Mouse (Mus musculus): ENCODE measurements around the gene Tamm41. TPM values are rescaled to one million over a fixed set of nuclear protein-coding genes. Genes with fewer than 3 reads are reported as not detected.

Tamm41 gene
- polyA plus RNA-seq, 2 experiments, result 16.0 to 27.3 TPM

GRCm38 (mm10) chr6:115065411-115066241, 27.9 kb upstream of the Tamm41 start:
- Histone ChIP-seq H3K9ac (replicated peaks) (no peak overlapping the region), H3K4me1 (replicated peaks; ENCODE audit: control insufficient read depth in 2 of 2, insufficient read depth in 2 of 2, low read length in 1 of 2) (no peaks in the 10 kb centered on the region), H3K9me3 (ENCODE audit: control insufficient read depth, low read length) (no peaks in the 10 kb centered on the region), H3K27me3 (ENCODE audit: control insufficient read depth, insufficient read depth, low read length) (no peaks in the 10 kb centered on the region), H3K4me3 (ENCODE audit: insufficient read depth in 1 of 2, low read depth in 2 of 2, low read length in 2 of 2) (no peak overlapping the region), H3K4me2 (ENCODE audit: low read depth) (no peak overlapping the region), H3K36me3 (replicated peaks; ENCODE audit: control insufficient read depth, insufficient read depth, low read depth) (no peaks in the 10 kb centered on the region), H3K27ac (no peak overlapping the region)
- peak; percentile 7 to 14 (median 9) for DNase-seq (ENCODE audit: low read depth in 3 of 3, low spot score in 3 of 3)
- TF ChIP-seq CTCF (IDR thresholded peaks at IDR 0.05; ENCODE audit: low read depth), result peak; percentile 94
- TF ChIP-seq EP300 (IDR thresholded peaks at IDR 0.05; ENCODE audit: low read depth), result no peak
- no peak for ATAC-seq (ENCODE audit: insufficient read depth)
- WGBS (ENCODE audit: insufficient replicate concordance), result 34% methylated on average over 13 of the region's 13 CpGs

GRCm38 (mm10) chr6:115062605-115063350, 25.1 kb upstream of the Tamm41 start:
- H3K4me3 ChIP-seq (ENCODE audit: insufficient read depth in 1 of 2, low read depth in 2 of 2, low read length in 2 of 2), result no peak overlapping the region
- H3K36me3 ChIP-seq (replicated peaks; ENCODE audit: control insufficient read depth, insufficient read depth, low read depth), result no peaks in the 10 kb centered on the region
- no peaks in the 10 kb centered on the region for H3K4me1 ChIP-seq (replicated peaks; ENCODE audit: control insufficient read depth in 2 of 2, insufficient read depth in 2 of 2, low read length in 1 of 2)
- H3K27me3 ChIP-seq (ENCODE audit: control insufficient read depth, insufficient read depth, low read length), result no peaks in the 10 kb centered on the region
- no peak overlapping the region for H3K9ac ChIP-seq (replicated peaks)
- whole genome bisulfite sequencing (ENCODE audit: insufficient replicate concordance), result 49% methylated on average over 5 of the region's 5 CpGs
- no peak overlapping the region for H3K4me2 ChIP-seq (ENCODE audit: low read depth)
- no peaks in the 10 kb centered on the region for H3K9me3 ChIP-seq (ENCODE audit: control insufficient read depth, low read length)
- no peak for ATAC-seq (ENCODE audit: insufficient read depth)
- no peak overlapping the region for H3K27ac ChIP-seq
- TF ChIP-seq EP300 (IDR thresholded peaks at IDR 0.05; ENCODE audit: low read depth) (no peak), CTCF (IDR thresholded peaks at IDR 0.05; ENCODE audit: low read depth) (no peak)
- no peak for DNase-seq (ENCODE audit: low read depth in 3 of 3, low spot score in 3 of 3)

GRCm38 (mm10) chr6:115059227-115059626, 21.6 kb upstream of the Tamm41 start:
- no peak overlapping the region for H3K4me2 ChIP-seq (ENCODE audit: low read depth)
- H3K4me3 ChIP-seq (ENCODE audit: insufficient read depth in 1 of 2, low read depth in 2 of 2, low read length in 2 of 2), result no peak overlapping the region
- no peak overlapping the region for H3K9ac ChIP-seq (replicated peaks)
- 42% methylated on average over 5 of the region's 5 CpGs for WGBS (ENCODE audit: insufficient replicate concordance)
- H3K36me3 ChIP-seq (replicated peaks; ENCODE audit: control insufficient read depth, insufficient read depth, low read depth), result no peaks in the 10 kb centered on the region
- no peak for ATAC-seq (ENCODE audit: insufficient read depth)
- H3K27me3 ChIP-seq (ENCODE audit: control insufficient read depth, insufficient read depth, low read length), result no peaks in the 10 kb centered on the region
- H3K4me1 ChIP-seq (replicated peaks; ENCODE audit: control insufficient read depth in 2 of 2, insufficient read depth in 2 of 2, low read length in 1 of 2), result no peaks in the 10 kb centered on the region
- no peaks in the 10 kb centered on the region for H3K9me3 ChIP-seq (ENCODE audit: control insufficient read depth, low read length)
- no peak for TF ChIP-seq EP300 (IDR thresholded peaks at IDR 0.05; ENCODE audit: low read depth)
- no peak for DNase-seq (ENCODE audit: low read depth in 3 of 3, low spot score in 3 of 3)
- no peak overlapping the region for H3K27ac ChIP-seq

- 13% methylated on average over 2 of the region's 2 CpGs for WGBS (ENCODE audit: insufficient replicate concordance)
- Histone ChIP-seq H3K4me2 (ENCODE audit: low read depth) (no peak overlapping the region), H3K9me3 (ENCODE audit: control insufficient read depth, low read length) (no peaks in the 10 kb centered on the region), H3K27me3 (ENCODE audit: control insufficient read depth, insufficient read depth, low read length) (no peaks in the 10 kb centered on the region), H3K27ac (no peak overlapping the region), H3K4me1 (replicated peaks; ENCODE audit: control insufficient read depth in 2 of 2, insufficient read depth in 2 of 2, low read length in 1 of 2) (no peaks in the 10 kb centered on the region), H3K4me3 (ENCODE audit: insufficient read depth in 1 of 2, low read depth in 2 of 2, low read length in 2 of 2) (no peak overlapping the region), H3K9ac (replicated peaks) (no peak overlapping the region), H3K36me3 (replicated peaks; ENCODE audit: control insufficient read depth, insufficient read depth, low read depth) (no peaks in the 10 kb centered on the region)
- DNase-seq (ENCODE audit: low read depth in 3 of 3, low spot score in 3 of 3) (no peak), ATAC-seq (ENCODE audit: insufficient read depth) (no peak)
- no peak for TF ChIP-seq EP300 (IDR thresholded peaks at IDR 0.05; ENCODE audit: low read depth)
- TF ChIP-seq CTCF (IDR thresholded peaks at IDR 0.05; ENCODE audit: low read depth), result no peak
Measured at GRCm38 (mm10) chr6:115056699-115057098, 19.0 kb upstream of the Tamm41 start.

GRCm38 (mm10) chr6:115055440-115055839, 17.8 kb upstream of the Tamm41 start:
- Histone ChIP-seq H3K4me1 (replicated peaks; ENCODE audit: control insufficient read depth in 2 of 2, insufficient read depth in 2 of 2, low read length in 1 of 2) (no peaks in the 10 kb centered on the region), H3K9me3 (ENCODE audit: control insufficient read depth, low read length) (no peaks in the 10 kb centered on the region), H3K4me2 (ENCODE audit: low read depth) (no peak overlapping the region), H3K9ac (replicated peaks) (no peak overlapping the region), H3K4me3 (ENCODE audit: insufficient read depth in 1 of 2, low read depth in 2 of 2, low read length in 2 of 2) (no peak overlapping the region), H3K36me3 (replicated peaks; ENCODE audit: control insufficient read depth, insufficient read depth, low read depth) (no peaks in the 10 kb centered on the region), H3K27me3 (ENCODE audit: control insufficient read depth, insufficient read depth, low read length) (no peaks in the 10 kb centered on the region), H3K27ac (no peak overlapping the region)
- DNase-seq (ENCODE audit: low read depth in 3 of 3, low spot score in 3 of 3), result no peak
- ATAC-seq (ENCODE audit: insufficient read depth), result no peak
- TF ChIP-seq EP300 (IDR thresholded peaks at IDR 0.05; ENCODE audit: low read depth) (no peak), CTCF (IDR thresholded peaks at IDR 0.05; ENCODE audit: low read depth) (no peak)
- WGBS (ENCODE audit: insufficient replicate concordance), result 68% methylated on average over 4 of the region's 4 CpGs
